Mouse (Mus musculus) kidney, postnatal 0 days (tissue): ENCODE results near the gene Spaca3. TPM values are rescaled to one million over a fixed set of nuclear protein-coding genes. Genes with fewer than 3 reads are reported as not detected.

ENCODE experiments used
- ATAC-seq: fragments of 200-750 bp; cut with Nextera tagmentation; replicated peaks from 2 replicates; pipeline ENCODE4 v1.8.0; 2017; ENCODE audit warnings: low read depth, moderate number of reproducible peaks, moderate TSS enrichment, moderate library complexity; ENCODE audit not compliant: low FRiP score
- DNase-seq: peaks from one replicate; pipeline ENCODE4 v3.0.0-alpha.2; 2016; ENCODE audit warnings: low spot score
- H3K27ac ChIP-seq: fragments of 300-500 bp; sonication (generic); 2 replicates; pipeline ENCODE4 v1.5.1; 2014; ENCODE audit warnings: mild to moderate bottlenecking
- H3K27me3 ChIP-seq: fragments of 300-500 bp; sonication (generic); 2 replicates; pipeline ENCODE4 v1.6.1; 2014; ENCODE audit warnings: low read length, mixed read lengths; ENCODE audit not compliant: insufficient read depth
- H3K36me3 ChIP-seq: fragments of 300-500 bp; sonication (generic); 2 replicates; pipeline ENCODE4 v1.6.1; 2014; ENCODE audit warnings: low read length, mixed read lengths; ENCODE audit not compliant: insufficient read depth
- H3K4me1 ChIP-seq: fragments of 300-500 bp; sonication (generic); replicated peaks from 2 replicates; pipeline ENCODE4 v1.6.1; 2014; ENCODE audit warnings: antibody characterized with exemption, low read length, mixed read lengths; ENCODE audit not compliant: insufficient read depth
- H3K4me2 ChIP-seq: fragments of 300-500 bp; sonication (generic); 2 replicates; pipeline ENCODE4 v1.6.1; 2014; ENCODE audit warnings: mild to moderate bottlenecking, low read length, moderate library complexity, mixed read lengths
- H3K4me3 ChIP-seq: fragments of 300-500 bp; sonication (generic); replicated peaks from 2 replicates; pipeline ENCODE4 v1.5.1; 2014; ENCODE audit warnings: low read depth, low read length
- H3K9ac ChIP-seq: fragments of 300-500 bp; sonication (generic); 2 replicates; pipeline ENCODE4 v1.6.1; 2014; ENCODE audit warnings: low read depth, low read length
- H3K9me3 ChIP-seq: fragments of 300-500 bp; sonication (generic); replicated peaks from 2 replicates; pipeline ENCODE4 v1.6.1; 2016; ENCODE audit warnings: low read length, inconsistent platforms, mixed read lengths
- CTCF ChIP-seq: IDR thresholded peaks from 2 replicates; pipeline ENCODE4 v1.5.1; 2016; ENCODE audit warnings: antibody characterized with exemption, low read depth, mild to moderate bottlenecking, moderate library complexity
- WGBS: fragments of 180-500 bp; shearing (Covaris S2); extraction: QIAGEN DNeasy Blood & Tissue Kit; methylation state at CpG from one replicate; pipeline ENCODE4 v1.1.7; 2014; 5-methylcytosine and 5-hydroxymethylcytosine counted together
- polyA plus RNA-seq: library from polyadenylated mRNA; unstranded; fragments of >200 nt; fragmentation: Nextera tagmentation; extraction: Ambion mirVana; gene quantifications from 2 replicates; pipeline ENCODE4 v1.2.1, GENCODE M21; 2015

Gene Spaca3
- polyA plus RNA-seq, 1 experiment from 2014 or later, result not detected

DNA sequence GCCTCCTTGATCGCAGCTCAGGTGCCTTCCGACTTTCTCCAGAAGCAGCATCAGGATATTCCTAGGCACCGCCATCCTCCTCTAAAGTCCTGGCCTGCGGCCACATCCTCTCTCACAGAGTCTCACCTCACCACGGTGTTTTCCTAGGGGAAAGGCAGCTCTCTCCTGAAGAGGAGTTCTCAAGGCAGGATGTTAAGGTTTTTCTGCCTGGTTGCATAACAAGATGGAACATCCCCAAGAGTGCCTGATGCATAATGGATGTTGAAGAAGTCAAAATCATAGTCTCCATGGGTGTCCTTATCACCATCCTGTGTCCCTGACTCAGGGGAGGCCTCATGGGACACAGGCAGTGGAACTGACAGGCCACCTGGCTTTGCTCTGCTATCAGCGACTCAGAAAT, 49.7 kb downstream of the Spaca3 start:
- H3K9ac ChIP-seq, result no peak overlapping the region
- H3K27ac ChIP-seq, result no peak overlapping the region
- H3K4me1 ChIP-seq, result no peaks in the 10 kb centered on the region
- WGBS, result 89% methylated on average over 6 of the region's 6 CpGs
- no peaks in the 10 kb centered on the region for H3K27me3 ChIP-seq
- no peak overlapping the region for H3K4me3 ChIP-seq
- no peak for ATAC-seq
- H3K4me2 ChIP-seq, result no peak overlapping the region
- no peaks in the 10 kb centered on the region for H3K9me3 ChIP-seq
- TF ChIP-seq CTCF, result no peak
- DNase-seq, result no peak
- H3K36me3 ChIP-seq, result no peaks in the 10 kb centered on the region

DNA sequence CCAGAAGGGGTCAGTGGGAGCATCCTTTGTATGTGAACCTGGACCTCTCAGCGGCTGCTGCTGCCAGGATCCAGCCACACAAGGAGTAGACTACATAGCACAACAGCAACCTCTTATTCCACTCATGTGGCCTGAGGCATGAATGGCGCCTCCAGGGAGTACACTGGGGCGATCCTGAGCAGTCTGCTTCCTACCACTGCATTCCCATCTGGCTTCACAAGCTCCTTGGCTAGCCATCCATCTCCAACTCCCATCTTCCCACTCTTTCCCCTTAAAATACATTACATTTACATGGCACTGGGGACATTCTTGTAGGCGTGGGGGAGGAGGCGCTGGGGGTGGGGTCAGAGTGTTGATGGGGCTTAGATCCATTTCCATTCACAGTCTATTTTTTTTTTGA, 54.6 kb downstream of the Spaca3 start:
- ATAC-seq (no peak), DNase-seq (no peak)
- Histone ChIP-seq H3K27ac (no peak overlapping the region), H3K27me3 (no peaks in the 10 kb centered on the region), H3K36me3 (no peaks in the 10 kb centered on the region), H3K4me1 (no peaks in the 10 kb centered on the region), H3K4me3 (no peak overlapping the region), H3K9me3 (no peaks in the 10 kb centered on the region), H3K4me2 (no peak overlapping the region), H3K9ac (no peak overlapping the region)
- 76% methylated on average over 5 of the region's 5 CpGs for WGBS
- TF ChIP-seq CTCF, result no peak

DNA sequence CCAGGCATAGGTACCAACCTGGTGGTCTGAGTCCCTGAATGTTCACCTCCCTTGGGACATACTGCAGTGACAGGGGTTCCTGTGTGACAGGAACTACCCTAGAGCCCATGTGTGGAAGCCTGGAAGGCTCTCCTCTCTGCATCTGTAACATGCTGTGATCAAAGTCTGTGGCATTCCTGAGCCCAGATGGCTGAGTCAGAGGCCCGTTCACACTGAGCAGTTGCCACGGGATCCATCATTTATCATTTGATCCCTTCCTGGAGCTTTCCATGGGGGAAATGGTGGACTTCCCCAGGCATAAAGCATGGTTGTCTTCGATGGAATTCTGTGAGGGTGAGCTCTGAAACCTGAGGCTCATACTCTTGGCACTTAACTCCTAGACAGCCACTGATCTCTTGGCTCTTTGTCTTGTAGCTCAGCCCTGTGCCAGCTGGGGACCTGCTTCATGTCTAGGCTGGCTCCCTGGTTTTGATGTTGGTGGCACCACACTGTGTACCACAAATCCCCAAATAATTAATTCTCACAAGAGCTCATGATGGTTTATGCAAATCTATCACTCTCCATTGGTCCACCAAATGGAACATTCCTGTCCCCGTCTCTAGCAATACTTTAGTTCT, 55.4 kb downstream of the Spaca3 start:
- Histone ChIP-seq H3K9ac (no peak overlapping the region), H3K27ac (no peak overlapping the region), H3K4me2 (no peak overlapping the region), H3K9me3 (no peaks in the 10 kb centered on the region), H3K4me1 (no peaks in the 10 kb centered on the region), H3K27me3 (no peaks in the 10 kb centered on the region), H3K36me3 (no peaks in the 10 kb centered on the region), H3K4me3 (no peak overlapping the region)
- no peak for DNase-seq
- 29% methylated on average over 4 of the region's 4 CpGs for WGBS
- no peak for TF ChIP-seq CTCF
- ATAC-seq, result no peak

Other genes starting within 250 kb of the Spaca3 start
- gene Myo1d, start 78.3 kb upstream of the Spaca3 start, polyA plus RNA-seq, result 15.7 and 16.9 TPM in 2 replicates
- gene Tmem98, start 48.2 kb upstream of the Spaca3 start, polyA plus RNA-seq, result 93.2 and 95.0 TPM in 2 replicates